Mouse (Mus musculus) cerebellum, postnatal 36 days (tissue): ENCODE results near the gene C8a.

Experiments
- DNase-seq, 2 experiments: peaks; one replicate each; pipeline ENCODE4 v3.0.0; 2021 to 2022; ENCODE audit warnings: mixed read lengths in 2 of 2

Gene C8a

GRCm38 (mm10) chr4:104766065-104766464, 110.1 kb downstream of the C8a start, which contains the start of gene C8b:
Gene C8b, plus strand, starts transcription at chr4:104766317.
- no peak for DNase-seq
